Mouse (Mus musculus): Measurements from ENCODE around the gene Lims1.

Lims1 gene

DNA sequence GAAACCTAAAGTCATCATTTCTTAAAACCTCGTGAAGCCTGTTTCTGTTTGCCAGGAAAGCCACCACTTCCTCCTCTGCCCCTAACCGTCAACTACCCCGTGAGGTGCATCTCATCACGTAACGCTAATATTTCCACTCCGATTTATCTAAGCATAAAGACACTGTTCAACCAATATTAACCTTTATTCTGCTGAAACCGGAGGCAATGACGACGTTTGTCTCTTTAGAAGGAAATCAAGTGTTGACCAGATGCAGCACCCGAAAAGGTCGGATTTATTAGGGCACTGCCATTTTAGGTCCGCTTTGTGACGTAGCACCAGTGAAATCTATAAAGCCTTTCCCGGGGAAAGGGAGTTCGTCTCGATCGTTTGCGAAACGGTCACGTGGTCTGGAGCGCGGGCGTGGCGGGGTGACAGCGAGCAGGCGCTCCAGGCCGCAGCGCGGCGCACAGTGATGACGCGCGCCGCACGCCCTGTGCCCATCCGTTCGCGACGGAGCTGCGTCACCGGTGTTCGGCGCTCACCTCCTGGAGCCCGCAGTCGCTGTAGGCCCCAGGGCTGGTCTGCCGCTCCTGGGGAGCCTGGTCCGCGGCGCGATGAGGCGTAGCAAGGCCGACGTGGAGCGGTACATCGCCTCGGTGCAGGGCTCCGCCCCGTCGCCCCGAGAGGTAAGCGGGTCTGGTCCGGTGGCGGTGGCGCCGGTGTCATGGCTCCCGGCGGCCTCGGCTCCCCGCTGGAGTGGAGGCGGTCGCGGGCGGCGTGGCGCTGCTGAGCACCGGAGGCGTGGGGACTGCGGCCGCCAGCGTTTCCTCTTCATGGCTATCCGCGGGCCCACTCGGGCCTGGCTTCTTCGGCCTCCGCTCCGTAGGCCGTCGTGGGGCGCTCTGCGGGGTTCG, 123.4 kb downstream of the Lims1 start, which contains the start of gene Ranbp2:
TSS of gene Ranbp2 (plus strand) at position 537 of the 896 bp plus-strand sequence.
- peak; percentile 98 to 99 for DNase-seq (ENCODE audit: low spot score in 2 of 2)

- no peak for DNase-seq (ENCODE audit: low spot score in 2 of 2)
Measured at GRCm38 (mm10) chr10:58447280-58447781, 124.1 kb downstream of the Lims1 start.

GRCm38 (mm10) chr10:58451575-58451974, 128.3 kb downstream of the Lims1 start:
- no peak for DNase-seq (ENCODE audit: low spot score in 2 of 2)

GRCm38 (mm10) chr10:58452185-58452584, 128.9 kb downstream of the Lims1 start:
- no peak for DNase-seq (ENCODE audit: low spot score in 2 of 2)

GRCm38 (mm10) chr10:58459896-58460295, 136.6 kb downstream of the Lims1 start:
- no peak for DNase-seq (ENCODE audit: low spot score in 2 of 2)
